Mouse (Mus musculus) liver, embryonic 12.5 days (tissue): Measurements from ENCODE around the gene Vmn1r180. TPM values are rescaled to one million over a fixed set of nuclear protein-coding genes. Genes with fewer than 3 reads are reported as not detected.
"Not testable (repeated sequence)": the region's sequence is repeated elsewhere in the genome, so short reads cannot be mapped to it uniquely, and the experiment has no call there.

Experiments
- ATAC-seq: fragments of 200-750 bp; cut with Nextera tagmentation; 2 replicates; pipeline ENCODE4 v1.8.0; 2017; ENCODE audit warnings: moderate number of reproducible peaks, mild to moderate bottlenecking, moderate library complexity
- H3K27ac ChIP-seq: fragments of 300-500 bp; sonication (generic); 2 replicates; pipeline ENCODE4 v1.5.1; 2016; ENCODE audit warnings: mild to moderate bottlenecking
- H3K27me3 ChIP-seq: fragments of 300-500 bp; sonication (generic); replicated peaks from 2 replicates; pipeline ENCODE4 v1.6.1; 2016; ENCODE audit warnings: mild to moderate bottlenecking, moderate library complexity
- H3K36me3 ChIP-seq: fragments of 300-500 bp; sonication (generic); 2 replicates; pipeline ENCODE4 v1.6.1; 2016; ENCODE audit warnings: mild to moderate bottlenecking, moderate library complexity
- H3K4me1 ChIP-seq: fragments of 300-500 bp; sonication (generic); 2 replicates; pipeline ENCODE4 v1.6.1; 2016
- H3K4me2 ChIP-seq: fragments of 300-500 bp; sonication (generic); 2 replicates; pipeline ENCODE4 v1.6.1; 2016; ENCODE audit warnings: mild to moderate bottlenecking, moderate library complexity
- H3K4me3 ChIP-seq: fragments of 300-500 bp; sonication (generic); 2 replicates; pipeline ENCODE4 v1.5.1; 2016; ENCODE audit warnings: mild to moderate bottlenecking, moderate library complexity
- H3K9ac ChIP-seq: fragments of 300-500 bp; sonication (generic); 2 replicates; pipeline ENCODE4 v1.6.1; 2016; ENCODE audit warnings: mild to moderate bottlenecking, moderate library complexity
- H3K9me3 ChIP-seq: fragments of 300-500 bp; sonication (generic); replicated peaks from 2 replicates; pipeline ENCODE4 v1.6.1; 2016; ENCODE audit warnings: mild to moderate bottlenecking, moderate library complexity
- WGBS: fragments of 180-500 bp; shearing (Covaris S2); methylation state at CpG from one replicate; pipeline ENCODE4 v1.1.7; 2016; ENCODE audit not compliant: insufficient replicate concordance; 5-methylcytosine and 5-hydroxymethylcytosine counted together
- polyA plus RNA-seq: library from polyadenylated mRNA; unstranded; fragments of >200 nt; fragmentation: Nextera tagmentation; extraction: Ambion mirVana; gene quantifications from 2 replicates; pipeline ENCODE4 v1.2.1, GENCODE M21; 2016

Vmn1r180 gene
- polyA plus RNA-seq, result not detected in 2 replicates

DNA sequence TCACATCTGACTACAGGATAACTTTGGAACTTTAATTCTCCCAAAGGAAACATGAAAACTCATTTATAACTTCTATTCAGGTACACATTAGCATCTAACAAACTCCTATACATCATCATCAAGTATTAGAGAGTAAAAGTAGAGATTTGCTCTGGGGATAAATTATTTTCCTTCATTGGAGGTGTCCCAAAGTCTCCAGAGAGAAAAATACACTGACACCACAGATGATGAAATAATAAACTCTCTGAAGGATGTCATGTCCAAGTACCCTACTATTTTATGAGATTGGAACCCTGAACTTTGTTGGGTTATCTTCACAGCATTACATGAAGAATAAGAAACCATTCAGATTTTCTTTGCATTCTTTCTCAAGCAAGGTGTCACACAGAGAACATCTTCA is at the start of gene Vmn1r180:
Gene Vmn1r180 (plus strand): TSS at position 301 of the 400 bp plus-strand sequence.
- 0 out of 2 replicates have a peak, but pooled peaks cover 4% of the 10 kb centered on the region for H3K9me3 ChIP-seq
- no peak within 1 kb of the TSS for H3K4me2 ChIP-seq
- ATAC-seq, result no peak

DNA sequence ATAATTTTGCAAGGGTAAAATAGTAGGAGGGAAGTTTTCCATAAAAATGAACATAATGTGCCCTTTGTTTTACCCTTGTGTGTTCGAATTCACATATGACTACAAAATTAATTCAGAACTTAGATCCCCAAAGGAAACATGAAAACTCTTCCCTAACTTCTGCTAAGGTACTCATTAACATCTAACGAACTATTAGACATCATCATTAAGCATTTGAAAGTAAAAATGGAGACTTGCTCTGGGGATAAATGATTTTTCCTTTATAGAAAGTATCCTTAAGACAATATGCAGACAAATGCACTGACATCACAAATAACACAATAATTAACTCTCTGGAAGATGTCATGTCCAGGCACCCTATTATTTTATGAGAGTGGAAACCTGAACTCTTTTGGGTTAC is 23.8 kb upstream of the Vmn1r180 start, which contains the start of gene Vmn1r179:
Gene Vmn1r179 (plus strand): TSS at position 301 of the 400 bp plus-strand sequence.
- H3K27me3 ChIP-seq, result no peaks in the 10 kb centered on the region
- H3K4me1 ChIP-seq, result no peaks in the 10 kb centered on the region
- no peaks in the 10 kb centered on the region for H3K36me3 ChIP-seq
- no peak for ATAC-seq
- no peak within 1 kb of the TSS for H3K9ac ChIP-seq
- H3K4me2 ChIP-seq, result no peak within 1 kb of the TSS
- 23% methylated on average over 2 of the region's 2 CpGs for WGBS
- no peaks in the 10 kb centered on the region; the same call in 1 of the 2 replicates for H3K9me3 ChIP-seq
- no peak within 1 kb of the TSS for H3K4me3 ChIP-seq
- no peak within 1 kb of the TSS for H3K27ac ChIP-seq

More for the DNA sequence above, at the start of gene Vmn1r180:
- Histone ChIP-seq H3K27ac (no peak within 1 kb of the TSS), H3K27me3 (no peaks in the 10 kb centered on the region), H3K9ac (no peak within 1 kb of the TSS), H3K4me3 (no peak within 1 kb of the TSS), H3K4me1 (no peaks in the 10 kb centered on the region), H3K36me3 (no peaks in the 10 kb centered on the region)

DNA sequence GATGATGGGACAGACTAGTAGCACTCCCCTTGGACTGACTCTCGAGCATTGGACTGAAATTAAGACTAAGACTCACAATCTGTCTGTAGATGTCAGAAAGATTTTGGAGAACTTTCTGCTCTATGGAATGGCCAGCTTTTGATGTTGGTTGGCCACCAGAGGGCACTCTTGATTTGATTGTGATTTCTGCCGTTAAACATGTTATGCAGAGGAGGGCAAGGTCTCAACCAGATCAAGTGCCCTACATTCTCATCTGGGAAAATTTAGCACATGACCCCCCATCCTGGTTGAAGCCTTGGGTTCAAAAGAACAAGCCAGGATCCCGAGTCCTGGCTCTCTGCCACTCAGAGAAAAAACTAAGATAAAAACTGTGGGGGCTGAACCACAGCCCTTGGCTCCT is 17.6 kb downstream of the Vmn1r180 start:
- not testable (repeated sequence) for H3K4me2 ChIP-seq, H3K27ac ChIP-seq, H3K4me1 ChIP-seq, H3K4me3 ChIP-seq, H3K9ac ChIP-seq, H3K27me3 ChIP-seq, ATAC-seq, H3K36me3 ChIP-seq
- peaks cover 14% of the 10 kb centered on the region for H3K9me3 ChIP-seq
- WGBS, result 43% methylated on average over 3 of the region's 3 CpGs

DNA sequence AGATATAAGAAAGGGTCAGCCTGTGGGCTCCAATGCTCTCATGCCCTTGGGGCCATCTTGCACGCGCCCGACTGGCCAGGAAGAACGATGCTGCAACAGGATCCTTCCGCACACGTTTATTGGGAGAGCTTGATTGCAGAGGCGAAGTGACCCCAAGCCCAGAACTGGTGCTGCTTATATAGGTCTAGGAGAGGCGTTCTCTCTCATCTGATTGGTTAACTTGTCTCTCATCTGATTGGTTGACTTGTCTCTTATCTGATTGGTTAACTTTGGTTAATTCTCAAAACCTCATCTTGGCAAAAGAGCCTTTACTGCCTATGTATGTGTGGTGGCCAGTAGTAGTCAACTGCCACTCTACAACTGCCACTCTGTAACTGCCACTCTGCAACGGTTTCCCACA is 23.9 kb downstream of the Vmn1r180 start, which contains the start of gene Vmn1r181:
Gene Vmn1r181 (plus strand): TSS at position 301 of the 400 bp plus-strand sequence.
- not testable (repeated sequence) for H3K4me3 ChIP-seq, H3K4me1 ChIP-seq

DNA sequence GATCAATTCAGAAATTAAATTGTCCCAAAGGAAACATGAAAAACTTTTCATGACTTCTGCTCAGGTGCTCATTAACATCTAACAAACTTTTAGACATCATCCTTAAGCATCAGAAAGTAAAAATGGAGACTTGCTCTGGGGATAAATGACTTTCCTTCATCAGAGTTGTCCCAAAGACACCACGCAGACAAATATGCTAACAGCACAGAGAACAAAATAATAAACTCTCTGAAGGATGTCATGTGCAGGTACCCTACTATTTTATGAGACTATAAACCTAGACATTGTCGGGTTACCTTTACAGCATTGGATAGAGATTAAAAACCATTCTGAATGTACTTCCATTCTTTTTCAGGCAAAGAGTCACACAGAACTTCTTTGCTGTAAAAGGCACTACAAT is 51.0 kb downstream of the Vmn1r180 start, which contains the start of gene V1rd19:
Gene V1rd19 (plus strand): TSS at position 301 of the 400 bp plus-strand sequence.
- Histone ChIP-seq H3K4me3 (no peak within 1 kb of the TSS), H3K9ac (no peak within 1 kb of the TSS), H3K27me3 (no peaks in the 10 kb centered on the region), H3K27ac (no peak within 1 kb of the TSS), H3K4me2 (no peak within 1 kb of the TSS), H3K4me1 (no peaks in the 10 kb centered on the region), H3K36me3 (no peaks in the 10 kb centered on the region), H3K9me3 (no peaks in the 10 kb centered on the region)
- WGBS, result 46% methylated on average over 2 of the region's 2 CpGs
- no peak for ATAC-seq

More for the DNA sequence above, 23.9 kb downstream of the Vmn1r180 start, which contains the start of gene Vmn1r181:
- H3K9ac ChIP-seq, H3K9me3 ChIP-seq, H3K4me2 ChIP-seq, H3K27me3 ChIP-seq, H3K27ac ChIP-seq, ATAC-seq, H3K36me3 ChIP-seq: not testable (repeated sequence)
- WGBS, result 64% methylated on average over 9 of the region's 9 CpGs

Other genes with a start within 250 kb of the Vmn1r180 start
- gene Vmn1r173, start 249.9 kb upstream of the Vmn1r180 start, polyA plus RNA-seq, result not detected in 2 replicates
- not detected in 2 replicates for gene Vmn1r174, start 198.4 kb upstream of the Vmn1r180 start, polyA plus RNA-seq
- not detected in 2 replicates for gene Vmn1r175, start 140.0 kb upstream of the Vmn1r180 start, polyA plus RNA-seq
- not detected in 2 replicates for gene Vmn1r176, start 113.3 kb upstream of the Vmn1r180 start, polyA plus RNA-seq
- not detected in 2 replicates for gene Vmn1r177, start 84.2 kb upstream of the Vmn1r180 start, polyA plus RNA-seq
- gene Vmn1r178, start 58.6 kb upstream of the Vmn1r180 start, polyA plus RNA-seq, result not detected in 2 replicates
- gene Vmn1r179, start 23.7 kb upstream of the Vmn1r180 start, polyA plus RNA-seq, result not detected in 2 replicates
- gene Vmn1r181, start 24.0 kb downstream of the Vmn1r180 start, polyA plus RNA-seq, result not detected in 2 replicates
- gene V1rd19, start 51.1 kb downstream of the Vmn1r180 start, polyA plus RNA-seq, result not detected in 2 replicates
- gene Vmn1r183, start 102.6 kb downstream of the Vmn1r180 start, polyA plus RNA-seq, result not detected in 2 replicates
- 13.3 and 14.8 TPM in 2 replicates for gene Zfp180, start 131.3 kb downstream of the Vmn1r180 start, polyA plus RNA-seq
- gene Zfp112, start 161.7 kb downstream of the Vmn1r180 start, polyA plus RNA-seq, result 1.4 and 1.5 TPM in 2 replicates
- gene Zfp235, start 183.5 kb downstream of the Vmn1r180 start, polyA plus RNA-seq, result 5.5 and 7.1 TPM in 2 replicates
- 1.4 and 1.5 TPM in 2 replicates for gene Zfp114, start 224.4 kb downstream of the Vmn1r180 start, polyA plus RNA-seq